Mouse (Mus musculus): ENCODE results near the gene Cox17.

Cox17 gene

DNA sequence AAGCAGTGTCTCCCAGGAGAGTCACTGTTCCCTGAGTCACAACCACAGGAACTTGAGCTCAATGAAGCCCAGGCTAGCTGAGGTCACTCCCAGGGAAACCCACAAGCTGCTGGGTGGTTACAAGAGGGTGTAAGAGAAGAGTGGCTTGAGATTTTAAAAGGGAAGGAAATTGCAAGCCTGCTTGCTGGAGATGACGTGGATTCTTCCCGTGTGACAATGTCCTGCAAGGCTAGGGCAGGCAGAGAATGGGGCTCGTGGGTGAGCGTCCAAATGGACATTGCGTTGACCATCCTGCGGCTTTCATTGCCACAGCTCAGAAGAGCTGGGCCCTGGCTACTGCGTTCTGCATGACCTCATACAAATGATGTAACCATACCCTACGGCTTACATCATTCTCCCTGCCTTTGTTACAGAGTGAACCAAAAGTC is 47.4 kb downstream of the Cox17 start:
- no peak for DNase-seq (ENCODE audit: low read depth, low spot score)

DNA sequence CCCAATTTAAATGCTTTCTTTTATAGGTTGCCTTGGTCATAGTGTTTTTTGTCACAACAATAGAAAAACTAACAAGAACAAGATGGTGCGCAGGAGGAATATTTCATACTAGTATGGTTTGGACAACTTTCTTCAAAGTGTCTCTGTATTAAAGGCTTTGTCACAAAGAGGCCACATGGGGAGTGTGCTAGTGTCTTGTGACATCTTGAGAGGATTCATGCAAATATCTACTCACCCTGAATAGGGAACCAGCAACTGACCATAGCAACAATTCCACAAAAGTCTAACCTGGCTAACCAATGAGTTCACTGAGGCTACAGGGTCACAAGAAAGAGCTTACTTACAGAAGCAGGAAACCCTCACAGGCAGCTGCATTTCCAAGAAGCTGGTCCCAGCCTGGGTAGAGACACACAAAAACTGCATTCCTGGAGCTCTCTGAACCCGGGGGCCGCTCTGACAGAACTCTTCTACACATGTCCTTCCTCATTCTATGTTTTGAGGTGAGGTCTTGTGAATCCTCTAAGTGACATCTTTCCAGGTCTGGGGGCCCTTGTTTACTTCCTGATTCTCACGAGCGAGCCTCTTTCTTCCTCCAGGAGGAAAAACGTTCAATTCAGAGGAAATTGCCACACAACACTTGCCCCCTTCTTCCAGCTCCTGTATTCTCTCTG is 48.4 kb downstream of the Cox17 start:
- DNase-seq (ENCODE audit: low read depth, low spot score): no peak

DNA sequence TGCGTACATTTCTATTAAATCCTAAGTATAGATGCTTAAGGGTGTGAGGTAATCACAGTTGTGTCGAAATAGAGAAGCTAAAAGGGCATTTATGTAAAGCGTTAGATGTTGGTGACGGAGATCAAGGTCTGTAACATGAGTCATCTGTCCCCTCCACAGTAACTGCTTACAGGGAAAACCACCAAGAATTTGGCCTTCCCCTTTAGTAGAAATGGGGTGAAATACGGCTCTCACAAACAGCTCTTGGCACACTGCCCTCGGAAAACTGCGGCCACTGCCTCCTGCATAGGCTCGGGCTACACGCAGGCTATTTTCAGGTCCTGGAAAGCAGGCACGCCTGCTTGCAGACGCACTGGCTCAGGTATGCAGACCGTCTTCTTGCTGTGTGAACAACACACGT is 49.4 kb downstream of the Cox17 start:
- no peak for DNase-seq (ENCODE audit: low read depth, low spot score)

DNA sequence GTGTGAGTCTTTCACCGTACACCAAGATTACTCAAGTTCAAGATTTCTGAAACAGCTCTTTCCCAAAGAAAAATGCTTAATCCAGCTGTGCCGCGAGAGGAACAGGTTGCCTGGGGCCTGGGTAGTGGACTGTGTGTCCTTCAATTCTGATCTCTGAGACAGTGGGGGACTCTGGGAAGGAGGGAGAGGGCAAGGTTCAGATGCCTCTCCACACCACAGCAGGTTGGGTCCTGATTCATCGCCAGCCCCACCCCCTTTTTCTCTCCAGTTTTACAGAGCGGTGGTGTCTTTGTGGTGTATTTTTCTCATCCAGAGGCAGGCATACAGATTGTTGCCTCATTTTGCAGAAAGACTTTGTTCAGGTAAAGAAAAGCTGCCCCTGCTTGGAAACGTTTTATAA is 51.5 kb downstream of the Cox17 start:
- DNase-seq (ENCODE audit: low read depth, low spot score): no peak

DNA sequence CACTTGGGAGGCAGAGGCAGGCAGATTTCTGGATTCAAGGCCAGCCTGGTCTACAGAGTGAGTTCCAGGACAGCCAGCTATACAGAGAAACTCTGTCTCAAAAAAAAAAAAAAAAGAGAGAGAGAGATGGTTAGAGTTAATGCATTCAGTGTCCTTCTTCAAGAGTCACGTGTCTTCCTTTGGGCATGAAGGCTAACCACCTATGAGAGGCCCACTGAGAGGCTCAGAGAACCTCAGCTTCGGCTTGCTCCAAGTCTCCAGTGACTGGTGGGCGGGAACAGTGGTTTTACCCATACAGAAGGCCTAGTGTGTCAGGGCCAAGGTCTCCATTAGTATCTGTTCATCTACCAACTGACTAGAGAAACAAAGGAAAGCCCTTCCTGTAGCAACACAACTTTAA is 52.3 kb downstream of the Cox17 start:
- DNase-seq (ENCODE audit: low read depth, low spot score): no peak

DNA sequence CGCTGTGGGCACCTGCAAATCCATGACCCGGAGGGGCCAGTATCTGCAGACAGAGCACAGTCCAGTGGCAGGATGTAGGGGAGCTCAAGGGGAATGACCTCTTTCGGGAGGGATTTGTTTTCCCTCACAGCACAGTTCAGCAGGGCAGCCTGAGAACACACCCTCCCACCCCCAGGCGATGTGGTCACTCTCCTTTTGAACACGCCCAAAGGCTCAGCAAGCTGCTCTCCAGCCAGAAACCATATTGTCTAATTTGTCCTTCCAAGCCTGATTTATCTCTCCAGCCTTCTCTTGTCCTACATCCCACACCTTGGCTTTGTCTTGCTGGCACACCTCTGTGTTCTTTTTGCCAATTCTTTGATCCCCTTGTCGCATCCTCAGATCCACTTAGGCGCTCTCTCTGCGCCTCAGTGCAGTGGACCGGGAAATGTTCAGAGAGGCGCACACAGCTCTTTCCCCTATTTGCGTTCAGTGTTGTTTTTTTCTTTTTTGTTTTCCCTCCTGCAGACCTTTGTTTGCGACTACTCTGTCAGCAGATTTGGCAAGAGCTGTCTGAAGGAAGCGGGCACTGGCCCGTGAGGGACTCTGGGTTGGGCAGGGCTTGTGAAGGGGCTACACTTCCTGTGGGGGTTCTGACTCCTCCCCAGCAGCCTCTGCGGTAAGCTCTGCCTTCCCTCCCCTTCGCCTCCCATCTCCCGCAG is 52.9 kb downstream of the Cox17 start:
- DNase-seq (ENCODE audit: low read depth, low spot score): no peak

DNA sequence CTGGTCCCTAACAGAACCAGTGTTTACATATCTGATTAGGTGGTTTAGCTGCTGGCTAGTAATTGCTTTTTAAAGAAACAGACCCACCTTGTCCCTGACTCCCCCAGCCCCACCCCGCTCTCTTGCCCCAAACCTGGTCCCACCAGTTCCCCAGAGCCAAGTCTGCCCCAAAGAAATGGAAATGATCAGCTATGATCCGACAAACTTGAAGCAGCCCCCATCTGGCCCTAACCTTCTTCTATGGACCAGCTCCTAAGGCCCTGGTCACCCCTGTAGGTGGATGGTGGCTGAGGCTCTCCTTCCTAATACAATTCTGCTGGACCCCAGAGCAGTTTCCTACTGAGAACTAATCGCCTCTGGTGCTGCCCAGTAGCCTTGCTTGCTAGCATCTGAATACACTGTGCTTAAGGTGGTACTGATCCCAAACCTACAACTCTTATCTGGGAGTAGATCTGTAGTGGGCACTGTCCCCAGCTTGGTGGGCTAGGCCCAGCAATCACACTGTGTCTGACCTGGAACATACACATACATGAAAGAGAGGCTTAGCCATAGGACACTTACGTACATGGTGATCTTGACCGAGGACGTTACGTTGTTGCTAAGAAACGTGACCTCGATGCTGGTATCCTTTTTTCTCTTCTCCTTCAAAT is 53.6 kb downstream of the Cox17 start:
- no peak for DNase-seq (ENCODE audit: low read depth, low spot score)

DNA sequence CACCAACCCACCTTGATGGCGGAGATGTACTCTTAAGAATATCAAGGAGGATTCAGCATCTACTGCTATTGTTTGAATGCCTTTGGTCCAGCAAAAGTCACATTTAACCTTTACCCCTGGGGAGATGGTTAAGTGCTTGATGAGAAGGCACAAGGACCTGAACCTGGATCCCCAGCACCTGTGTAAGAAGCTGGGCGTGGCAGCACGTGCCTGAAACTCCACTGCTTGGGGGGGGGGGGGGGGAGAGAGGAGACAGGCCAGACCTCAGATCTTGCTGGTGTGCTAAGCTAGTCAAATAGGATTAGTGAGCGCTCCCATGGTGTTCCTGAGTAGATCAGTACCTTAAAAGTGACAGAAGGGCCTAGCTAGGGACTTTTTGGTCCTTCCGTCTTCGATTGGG is 54.7 kb downstream of the Cox17 start:
- DNase-seq (ENCODE audit: low read depth, low spot score): no peak
